Mouse (Mus musculus) gastrocnemius, postnatal 25 days (tissue): Measurements from ENCODE around the gene Derl3. TPM values are rescaled to one million over a fixed set of nuclear protein-coding genes. Genes with fewer than 3 reads are reported as not detected.
"Not testable (repeated sequence)": the region's sequence is repeated elsewhere in the genome, so short reads cannot be mapped to it uniquely, and the experiment has no call there.

Experiments used
- DNase-seq: peaks from one replicate; pipeline ENCODE4 v3.0.0; 2022
- long read RNA-seq, 2 experiments: library from polyadenylated mRNA; stranded (forward); transcript quantifications; one replicate each; pipeline ENCODE4 v2.0.0; 2021
- total RNA-seq, 2 experiments: library from RNA; stranded (reverse); gene quantifications; 1 replicate in 1 of 2; 2 replicates in 1 of 2; pipeline ENCODE4 v1.2.3; 2021

Derl3 gene
- not detected for total RNA-seq
- long read RNA-seq, experiment 1: 0 reads
- long read RNA-seq, experiment 2: 0 reads

DNA sequence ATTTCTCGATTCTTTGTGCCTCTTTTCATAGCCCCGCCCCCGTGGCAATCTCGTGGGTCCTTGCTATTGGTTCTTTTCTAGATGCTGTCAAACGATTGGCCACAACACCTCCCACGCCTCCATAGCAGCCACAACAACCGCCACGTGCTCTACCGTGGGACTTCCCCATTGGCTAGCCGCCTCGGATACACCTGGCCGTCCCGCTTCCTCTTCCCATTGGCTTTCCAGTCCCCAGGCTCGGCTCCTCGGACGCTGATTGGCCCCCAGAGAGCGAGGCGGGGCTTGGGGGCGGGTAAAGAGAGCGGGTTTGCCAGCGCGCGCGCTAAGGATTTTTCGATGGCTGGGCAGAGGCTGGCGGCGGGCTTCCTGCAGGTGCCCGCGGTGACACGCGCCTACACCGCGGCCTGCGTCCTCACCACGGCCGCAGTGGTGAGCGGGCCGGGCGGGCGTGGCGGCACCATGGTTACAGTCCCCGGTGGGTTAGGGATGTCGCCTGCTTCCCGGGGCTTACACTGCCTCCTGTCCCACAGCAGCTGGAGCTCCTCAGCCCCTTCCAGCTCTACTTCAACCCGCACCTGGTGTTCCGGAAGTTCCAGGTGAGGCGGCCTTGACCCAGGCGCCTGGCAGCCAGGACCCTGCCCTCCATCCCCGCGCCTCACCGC lies at the start of gene Derl3:
TSS of gene Derl3 (plus strand) at position 325 of the 662 bp plus-strand sequence.
- peak; percentile 91 for DNase-seq

- not testable (repeated sequence) for DNase-seq
These were observed 49.3 kb upstream of the Derl3 start for GRCm38 (mm10) chr10:75843898-75844297.

DNA sequence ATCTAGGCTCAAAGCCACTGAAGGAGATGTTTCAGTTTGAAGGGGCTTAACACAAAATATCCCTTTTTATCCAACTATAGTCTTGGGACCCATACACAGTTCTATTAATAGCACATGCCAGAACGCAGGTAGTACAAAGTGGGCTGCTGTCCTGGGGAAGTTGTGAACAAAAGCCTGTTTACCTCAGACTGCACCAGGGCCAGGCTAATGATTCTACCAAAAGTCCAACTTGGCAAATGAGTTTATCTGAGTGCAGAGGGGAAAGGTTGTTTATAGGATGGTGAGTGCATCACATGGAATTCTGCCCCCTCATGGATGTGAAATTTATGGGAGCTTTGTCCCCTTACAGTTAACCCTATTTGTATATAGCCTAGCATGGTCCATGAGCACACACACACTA lies 48.4 kb upstream of the Derl3 start:
- DNase-seq: no peak

DNA sequence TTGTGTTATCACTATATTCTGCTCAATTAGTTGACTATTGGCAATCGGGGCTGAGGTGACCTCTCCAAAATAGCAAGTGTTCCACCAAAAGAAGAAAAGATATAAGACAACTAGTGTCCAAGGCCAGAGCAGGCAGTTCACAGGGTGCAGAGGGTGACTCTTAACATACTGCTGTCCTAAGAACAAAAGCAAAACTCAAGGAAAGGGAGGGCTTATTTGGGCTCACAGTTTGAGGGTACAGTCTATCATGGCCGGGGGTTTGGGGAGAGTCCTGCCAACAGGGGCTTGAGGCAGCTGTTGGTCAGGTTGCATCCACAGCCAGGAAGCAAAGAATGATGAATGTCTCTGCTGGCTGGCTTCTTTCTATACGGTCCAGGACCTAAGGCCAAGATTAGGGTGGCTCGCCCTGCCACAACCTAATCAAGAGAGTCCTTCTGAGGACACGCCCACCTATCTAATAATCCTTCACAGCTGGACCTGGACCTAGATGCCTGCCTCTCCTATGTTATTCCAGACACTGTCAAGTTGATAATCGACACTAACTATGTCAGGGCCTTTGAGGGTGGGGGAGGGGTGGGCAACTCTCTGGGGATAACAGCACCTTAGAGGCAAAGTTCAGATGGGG lies 47.8 kb upstream of the Derl3 start:
- no peak for DNase-seq

GRCm38 (mm10) chr10:75848382-75848781 lies 44.8 kb upstream of the Derl3 start:
- DNase-seq: no peak

- DNase-seq: no peak
These were observed 42.1 kb upstream of the Derl3 start for GRCm38 (mm10) chr10:75851076-75851475.

- DNase-seq: no peak
These were observed 41.5 kb upstream of the Derl3 start for GRCm38 (mm10) chr10:75851681-75852080.

GRCm38 (mm10) chr10:75852539-75853125 lies 40.6 kb upstream of the Derl3 start:
- no peak for DNase-seq

DNA sequence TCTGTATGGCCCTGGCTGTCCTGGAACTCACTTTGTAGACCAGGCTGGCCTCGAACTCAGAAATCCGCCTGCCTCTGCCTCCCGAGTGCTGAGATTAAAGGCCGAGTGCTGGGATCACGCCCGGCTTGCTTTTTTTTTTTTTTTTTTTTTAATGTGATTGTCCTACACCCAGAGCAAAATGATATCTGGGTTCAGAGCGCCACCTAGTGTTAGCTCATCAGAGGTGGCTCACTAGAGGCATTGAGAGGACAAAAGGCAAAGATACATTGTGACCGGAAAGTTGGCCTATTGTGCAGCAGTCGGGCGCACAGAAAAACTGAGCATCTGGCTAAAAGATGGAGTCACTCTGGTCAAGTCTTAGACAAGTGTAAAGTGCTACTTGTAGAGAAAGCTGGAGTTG lies 39.8 kb upstream of the Derl3 start:
- DNase-seq: peak; percentile 46

DNA sequence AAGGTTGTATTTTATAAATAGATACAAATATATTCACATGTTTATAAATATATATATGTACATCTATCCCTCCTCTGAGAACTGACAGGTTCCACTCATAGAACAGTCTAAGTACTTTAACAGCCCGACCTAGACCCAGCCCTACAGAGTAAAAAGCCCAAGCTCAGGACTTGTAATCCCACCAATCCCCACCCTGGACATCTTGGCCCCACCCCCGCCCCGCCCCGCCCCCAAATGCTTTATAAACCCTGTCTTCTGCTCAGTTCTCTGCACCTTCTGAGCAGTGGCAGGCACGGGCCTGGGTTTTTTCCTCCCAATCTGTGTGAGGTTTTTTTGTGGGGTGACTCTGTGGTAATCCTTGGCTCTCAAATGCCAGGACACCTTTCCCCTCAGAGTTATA lies 39.1 kb upstream of the Derl3 start:
- DNase-seq: no peak

DNA sequence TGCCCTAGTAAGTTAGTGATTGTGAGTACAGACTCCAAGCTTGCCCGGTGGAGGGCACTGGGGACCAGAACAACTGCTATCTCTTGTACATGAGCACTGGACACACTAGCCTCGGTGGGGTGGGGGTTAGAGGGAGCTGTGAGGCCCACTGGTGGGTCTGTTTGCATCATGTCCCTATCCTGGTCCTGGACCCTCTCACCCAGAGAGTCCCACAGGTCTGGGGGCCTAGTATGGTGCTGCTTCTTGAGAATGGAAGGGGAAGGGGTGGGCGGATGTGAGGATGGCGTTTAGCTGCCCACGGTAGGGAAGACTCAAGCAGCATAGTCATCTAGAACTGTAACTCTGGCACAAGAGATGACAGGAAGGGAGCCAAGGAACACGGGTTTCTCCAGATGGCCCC lies 38.4 kb upstream of the Derl3 start:
- no peak for DNase-seq

- DNase-seq: no peak
These were observed 37.7 kb upstream of the Derl3 start for GRCm38 (mm10) chr10:75855416-75855981.

GRCm38 (mm10) chr10:75856155-75856907 lies 36.9 kb upstream of the Derl3 start:
- no peak for DNase-seq

DNA sequence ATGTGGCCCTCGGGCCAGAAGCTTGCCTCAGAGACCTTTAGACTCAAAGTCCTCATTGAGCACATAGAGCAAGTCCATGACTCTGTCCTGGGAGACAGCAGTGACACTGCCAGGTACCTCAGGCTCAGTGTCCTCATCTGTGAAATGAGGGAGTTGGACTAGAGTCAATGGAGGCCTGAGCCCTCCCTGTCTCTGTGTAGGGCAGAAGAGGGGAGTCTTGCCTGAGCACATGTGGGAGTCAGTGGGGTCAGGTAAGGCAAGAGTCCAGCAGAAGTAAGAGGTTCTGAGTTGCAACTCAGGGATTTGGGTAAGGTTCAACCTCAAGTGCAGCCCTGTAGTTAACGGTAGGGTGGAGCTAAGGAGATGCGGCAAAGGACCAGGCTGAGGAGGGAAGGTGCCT lies 36.2 kb upstream of the Derl3 start:
- DNase-seq: no peak

DNA sequence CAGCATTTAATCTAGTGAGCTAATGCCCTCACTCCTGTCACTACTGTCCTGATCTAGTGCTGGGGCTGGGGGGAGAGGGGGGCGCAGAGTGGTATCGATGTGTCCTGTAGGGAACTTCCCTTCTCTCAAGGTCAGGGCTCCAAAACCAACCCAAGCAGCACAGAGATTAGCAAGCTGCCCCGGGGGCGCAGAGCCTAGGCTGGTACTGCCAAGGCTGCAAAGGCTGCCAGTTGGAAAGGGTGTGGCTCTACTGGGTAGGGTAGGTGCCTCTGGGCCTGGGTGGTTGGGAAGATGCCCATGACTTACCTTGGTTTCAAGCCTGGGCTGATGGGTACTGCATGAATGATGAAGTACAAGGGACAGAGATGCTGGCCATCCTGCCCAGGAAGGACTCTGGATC lies 35.6 kb upstream of the Derl3 start:
- DNase-seq: no peak

DNA sequence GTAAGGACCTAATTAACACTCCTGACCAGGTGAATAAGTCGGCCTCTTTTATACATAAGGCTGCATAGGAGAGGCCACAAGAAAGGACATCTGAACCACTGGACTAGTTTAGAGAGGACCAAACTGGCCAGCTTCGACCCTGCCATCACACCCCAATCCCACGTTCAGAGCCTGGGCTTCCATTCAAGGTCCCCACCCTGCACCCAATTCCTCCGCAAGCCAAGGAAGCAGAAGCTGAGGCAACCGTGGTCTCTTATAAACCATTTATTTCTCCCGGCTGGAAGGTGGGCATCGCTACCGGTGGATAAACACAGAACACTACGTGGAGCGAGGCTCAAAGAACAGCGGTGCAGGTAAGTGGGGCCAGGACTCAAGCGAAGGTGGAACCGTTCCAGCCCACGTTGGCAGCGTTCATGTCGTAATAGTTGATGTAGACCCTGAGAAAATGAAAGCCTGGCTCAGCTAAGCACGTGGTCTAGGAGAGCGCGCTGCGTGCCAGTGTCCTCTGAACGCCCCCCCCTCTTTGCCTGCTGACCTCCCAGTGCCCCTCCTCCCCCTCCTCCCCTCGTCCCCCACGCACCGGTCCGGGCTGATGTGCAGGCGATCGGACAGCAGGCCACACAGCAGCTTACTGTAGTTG lies 34.0 kb upstream of the Derl3 start:
- DNase-seq: no peak

GRCm38 (mm10) chr10:75859786-75860470 lies 33.3 kb upstream of the Derl3 start, which contains the start of gene Mif:
Gene Mif (minus strand): TSS chr10:75860240.
- peak; percentile 84 for DNase-seq

- DNase-seq: no peak
These were observed 32.5 kb upstream of the Derl3 start for GRCm38 (mm10) chr10:75860746-75861145.

DNA sequence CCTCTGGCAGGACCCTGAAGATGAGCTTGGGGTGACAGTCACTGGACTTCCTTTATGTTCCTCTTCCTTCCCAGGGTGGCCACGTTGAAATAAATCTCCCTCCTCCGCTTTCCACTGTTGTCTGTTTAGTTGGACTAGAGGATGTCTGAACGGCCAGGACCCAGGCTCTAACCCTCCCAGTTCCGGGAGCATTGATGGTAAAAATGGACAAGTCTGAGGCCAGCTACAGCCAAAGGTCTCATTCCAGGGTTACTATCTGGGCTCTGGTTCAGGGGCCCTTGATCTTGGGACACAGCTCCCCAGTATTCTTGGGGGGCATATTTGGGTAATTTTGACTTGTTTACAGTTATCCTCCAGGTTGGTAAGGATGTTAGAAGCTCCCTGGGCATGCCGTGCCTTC lies 31.6 kb upstream of the Derl3 start:
- DNase-seq: no peak

DNA sequence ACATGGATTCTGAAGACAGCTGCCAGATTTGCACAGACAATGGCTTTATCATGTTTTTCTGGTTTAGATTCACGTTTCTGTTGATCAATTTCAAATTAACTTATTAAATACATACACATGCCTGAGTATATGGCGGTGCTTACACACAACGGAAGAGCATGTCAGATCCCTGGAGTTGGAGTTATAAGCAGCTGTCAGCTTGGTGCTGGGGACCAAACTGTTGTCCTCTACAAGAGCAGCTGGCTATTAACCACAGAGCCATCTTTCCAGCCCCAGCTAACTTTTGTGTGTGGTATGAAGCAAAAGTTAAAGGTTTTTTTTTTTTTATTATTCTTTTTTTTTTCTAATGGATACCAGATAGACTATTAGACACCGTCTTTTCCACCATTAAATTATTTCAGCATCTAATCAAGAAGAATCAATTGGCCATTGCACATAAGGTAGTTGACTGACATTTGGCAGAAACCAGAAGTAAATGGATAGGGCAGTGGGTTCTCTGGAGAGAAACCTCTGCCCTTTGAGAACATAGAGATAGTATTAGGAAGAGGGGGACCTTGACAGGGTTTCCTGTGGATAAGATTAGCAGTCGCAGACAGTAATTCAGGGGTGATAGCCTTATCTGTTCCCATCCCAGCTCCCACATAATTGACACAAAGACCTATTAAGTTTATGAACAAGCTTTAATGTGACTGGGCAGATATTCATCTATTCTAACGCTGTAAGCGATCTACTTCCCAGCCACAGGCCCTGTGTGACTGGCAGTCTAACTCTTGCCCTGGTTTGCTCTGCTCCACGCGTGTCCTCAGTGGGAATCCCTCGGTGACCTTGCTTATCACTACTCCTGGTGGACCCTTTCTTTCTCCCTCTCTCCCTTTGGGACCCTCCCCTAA lies 20.9 kb upstream of the Derl3 start:
- no peak for DNase-seq
